Mouse (Mus musculus): ENCODE results near the gene Ak7. TPM values are rescaled to one million over a fixed set of nuclear protein-coding genes. Genes with fewer than 3 reads are reported as not detected.

Gene Ak7
- polyA plus RNA-seq, 1 experiment, result not detected

- no peak for TF ChIP-seq TAL1 (IDR thresholded peaks at IDR 0.05; ENCODE audit: low read length)
- no peak for TF ChIP-seq GATA1 (IDR thresholded peaks at IDR 0.05; ENCODE audit: low read length)
- H3K36me3 ChIP-seq (ENCODE audit: control insufficient read depth), result no peaks in the 10 kb centered on the region
- H3K27me3 ChIP-seq (ENCODE audit: control insufficient read depth), result no peaks in the 10 kb centered on the region
- no peaks in the 10 kb centered on the region for H3K9me3 ChIP-seq (ENCODE audit: control insufficient read depth, low read length)
- no peak overlapping the region for H3K4me3 ChIP-seq (replicated peaks)
- peaks cover 58% of the 10 kb centered on the region for H3K4me1 ChIP-seq (ENCODE audit: control insufficient read depth)
These were observed 16.9 kb downstream of the Ak7 start for GRCm38 (mm10) chr12:105722657-105723056.

GRCm38 (mm10) chr12:105724616-105725015 is 18.8 kb downstream of the Ak7 start:
- Histone ChIP-seq H3K4me1 (ENCODE audit: control insufficient read depth) (peaks cover 55% of the 10 kb centered on the region), H3K9me3 (ENCODE audit: control insufficient read depth, low read length) (no peaks in the 10 kb centered on the region), H3K4me3 (replicated peaks) (no peak overlapping the region), H3K36me3 (ENCODE audit: control insufficient read depth) (no peaks in the 10 kb centered on the region), H3K27me3 (ENCODE audit: control insufficient read depth) (no peaks in the 10 kb centered on the region)
- no peak; the same call in 2 of the 3 replicates for TF ChIP-seq TAL1 (IDR thresholded peaks at IDR 0.05; ENCODE audit: low read length)
- TF ChIP-seq GATA1 (IDR thresholded peaks at IDR 0.05; ENCODE audit: low read length), result no peak

GRCm38 (mm10) chr12:105725736-105726135 is 20.0 kb downstream of the Ak7 start:
- H3K4me3 ChIP-seq (replicated peaks), result no peak overlapping the region

GRCm38 (mm10) chr12:105727268-105727667 is 21.5 kb downstream of the Ak7 start:
- Histone ChIP-seq H3K36me3 (ENCODE audit: control insufficient read depth) (no peaks in the 10 kb centered on the region), H3K27me3 (ENCODE audit: control insufficient read depth) (no peaks in the 10 kb centered on the region), H3K4me3 (replicated peaks) (no peak overlapping the region), H3K9me3 (ENCODE audit: control insufficient read depth, low read length) (no peaks in the 10 kb centered on the region), H3K4me1 (ENCODE audit: control insufficient read depth) (peaks cover 58% of the 10 kb centered on the region)
- TF ChIP-seq GATA1 (IDR thresholded peaks at IDR 0.05; ENCODE audit: low read length), result no peak
- TF ChIP-seq TAL1 (IDR thresholded peaks at IDR 0.05; ENCODE audit: low read length), result no peak

More at GRCm38 (mm10) chr12:105725736-105726135, 20.0 kb downstream of the Ak7 start:
- TF ChIP-seq TAL1 (IDR thresholded peaks at IDR 0.05; ENCODE audit: low read length) (no peak), GATA1 (IDR thresholded peaks at IDR 0.05; ENCODE audit: low read length) (no peak)
- Histone ChIP-seq H3K27me3 (ENCODE audit: control insufficient read depth) (no peaks in the 10 kb centered on the region), H3K36me3 (ENCODE audit: control insufficient read depth) (no peaks in the 10 kb centered on the region), H3K9me3 (ENCODE audit: control insufficient read depth, low read length) (no peaks in the 10 kb centered on the region), H3K4me1 (ENCODE audit: control insufficient read depth) (peaks cover 55% of the 10 kb centered on the region)

- TF ChIP-seq TAL1 (IDR thresholded peaks at IDR 0.05; ENCODE audit: low read length), result no peak
- TF ChIP-seq GATA1 (IDR thresholded peaks at IDR 0.05; ENCODE audit: low read length), result no peak
- no peak overlapping the region for H3K4me3 ChIP-seq (replicated peaks)
- peaks cover 56% of the 10 kb centered on the region for H3K4me1 ChIP-seq (ENCODE audit: control insufficient read depth)
- H3K9me3 ChIP-seq (ENCODE audit: control insufficient read depth, low read length), result no peaks in the 10 kb centered on the region
- no peaks in the 10 kb centered on the region for H3K36me3 ChIP-seq (ENCODE audit: control insufficient read depth)
- no peaks in the 10 kb centered on the region for H3K27me3 ChIP-seq (ENCODE audit: control insufficient read depth)
These were observed 22.2 kb downstream of the Ak7 start for GRCm38 (mm10) chr12:105727964-105728363.

- no peaks in the 10 kb centered on the region for H3K9me3 ChIP-seq (ENCODE audit: control insufficient read depth, low read length)
- H3K36me3 ChIP-seq (ENCODE audit: control insufficient read depth), result no peaks in the 10 kb centered on the region
- TF ChIP-seq TAL1 (IDR thresholded peaks at IDR 0.05; ENCODE audit: low read length) (no peak), GATA1 (IDR thresholded peaks at IDR 0.05; ENCODE audit: low read length) (no peak)
- peaks cover 32% of the 10 kb centered on the region for H3K4me1 ChIP-seq (ENCODE audit: control insufficient read depth)
- no peak overlapping the region for H3K4me3 ChIP-seq (replicated peaks)
- no peaks in the 10 kb centered on the region for H3K27me3 ChIP-seq (ENCODE audit: control insufficient read depth)
These were observed 25.2 kb downstream of the Ak7 start for GRCm38 (mm10) chr12:105730851-105731460.

- H3K4me3 ChIP-seq (replicated peaks), result no peak overlapping the region
- peaks cover 12% of the 10 kb centered on the region for H3K4me1 ChIP-seq (ENCODE audit: control insufficient read depth)
- TF ChIP-seq TAL1 (IDR thresholded peaks at IDR 0.05; ENCODE audit: low read length) (no peak), GATA1 (IDR thresholded peaks at IDR 0.05; ENCODE audit: low read length) (no peak)
- H3K9me3 ChIP-seq (ENCODE audit: control insufficient read depth, low read length), result peaks cover 2% of the 10 kb centered on the region; the same call in 1 of the 2 replicates
- no peaks in the 10 kb centered on the region for H3K27me3 ChIP-seq (ENCODE audit: control insufficient read depth)
- H3K36me3 ChIP-seq (ENCODE audit: control insufficient read depth), result no peaks in the 10 kb centered on the region
These were observed 27.8 kb downstream of the Ak7 start for GRCm38 (mm10) chr12:105733370-105734159.

- Histone ChIP-seq H3K4me1 (ENCODE audit: control insufficient read depth) (peaks cover 15% of the 10 kb centered on the region), H3K9me3 (ENCODE audit: control insufficient read depth, low read length) (peaks cover 10% of the 10 kb centered on the region), H3K4me3 (replicated peaks) (no peak overlapping the region), H3K27me3 (ENCODE audit: control insufficient read depth) (no peaks in the 10 kb centered on the region), H3K36me3 (ENCODE audit: control insufficient read depth) (no peaks in the 10 kb centered on the region; the same call in 1 of the 2 replicates)
- TF ChIP-seq TAL1 (IDR thresholded peaks at IDR 0.05; ENCODE audit: low read length) (no peak), GATA1 (IDR thresholded peaks at IDR 0.05; ENCODE audit: low read length) (no peak)
These were observed 29.6 kb downstream of the Ak7 start for GRCm38 (mm10) chr12:105735226-105735888.

- Histone ChIP-seq H3K4me1 (ENCODE audit: control insufficient read depth) (peaks cover 13% of the 10 kb centered on the region), H3K9me3 (ENCODE audit: control insufficient read depth, low read length) (peaks cover 10% of the 10 kb centered on the region), H3K27me3 (ENCODE audit: control insufficient read depth) (no peaks in the 10 kb centered on the region), H3K36me3 (ENCODE audit: control insufficient read depth) (no peaks in the 10 kb centered on the region; the same call in 1 of the 2 replicates), H3K4me3 (replicated peaks) (no peak overlapping the region)
- TF ChIP-seq GATA1 (IDR thresholded peaks at IDR 0.05; ENCODE audit: low read length), result no peak
- no peak for TF ChIP-seq TAL1 (IDR thresholded peaks at IDR 0.05; ENCODE audit: low read length)
These were observed 30.1 kb downstream of the Ak7 start for GRCm38 (mm10) chr12:105735889-105736251.

Measured in erythroblast, embryonic 14.5 days (primary cell).